Mouse (Mus musculus) gastrocnemius, postnatal 36 days (tissue): ENCODE results near the gene Trappc6a. TPM values are rescaled to one million over a fixed set of nuclear protein-coding genes. Genes with fewer than 3 reads are reported as not detected.

Experiments used
- DNase-seq, 2 experiments: peaks; one replicate each; pipeline ENCODE4 v3.0.0; 2022
- intact Hi-C: fragments of 180-260 bp; cut with DNase I; formaldehyde crosslinking; loops from one replicate; pipeline ENCODE4 v1.15.1; 2025
- long read RNA-seq, 2 experiments: library from polyadenylated mRNA; stranded (forward); transcript quantifications; one replicate each; pipeline ENCODE4 v2.0.0; 2021
- total RNA-seq, 2 experiments: library from RNA; stranded (reverse); gene quantifications; 2 replicates each; pipeline ENCODE4 v1.2.3; 2021

Trappc6a gene
- 1 to 10 TPM; 6.4 to 8.8 TPM for total RNA-seq
- long read RNA-seq, experiment 1, transcript Trappc6a-201 (6 exons, 785 nt): major isoform, 8 of 12 reads
- long read RNA-seq, experiment 1, partial matches to known transcripts: 1 of 12 reads
- long read RNA-seq, experiment 1, other reads (novel, unspliced or antisense): 1 of 12 reads
- long read RNA-seq, experiment 2, transcript Trappc6a-201 (6 exons, 785 nt): major isoform, 11 of 14 reads
- long read RNA-seq, experiment 2, partial matches to known transcripts: 0 of 14 reads
- long read RNA-seq, experiment 2, other reads (novel, unspliced or antisense): 3 of 14 reads

- intact Hi-C loops: loop anchor here (5.0 kb wide), 1 partner anchor 64 kb away; no protein-coding TSS in a partner anchor
- DNase-seq: peak; percentile 88 to 90
These were observed at the start of gene Trappc6a, which contains the start of gene Bloc1s3 for GRCm38 (mm10) chr7:19508150-19508923. Gene Trappc6a (plus strand): TSS chr7:19508395. Gene Bloc1s3 (minus strand): TSS chr7:19508367.

GRCm38 (mm10) chr7:19458591-19459111 lies 49.5 kb upstream of the Trappc6a start, which contains the start of gene Mark4:
Gene Mark4 (minus strand): TSS chr7:19458821.
- intact Hi-C loops: no loop called here

GRCm38 (mm10) chr7:19459144-19459870 lies 48.9 kb upstream of the Trappc6a start:
- intact Hi-C loops: no loop called here

More at GRCm38 (mm10) chr7:19458591-19459111, 49.5 kb upstream of the Trappc6a start, which contains the start of gene Mark4:
- DNase-seq: peak; percentile 64 to 71

GRCm38 (mm10) chr7:19460500-19460899 lies 47.7 kb upstream of the Trappc6a start:
- DNase-seq: no peak
- intact Hi-C loops: no loop called here

More at GRCm38 (mm10) chr7:19459144-19459870, 48.9 kb upstream of the Trappc6a start:
- DNase-seq: no peak

- intact Hi-C loops: no loop called here
- peak; percentile 69 to 70 for DNase-seq
These were observed 46.7 kb upstream of the Trappc6a start for GRCm38 (mm10) chr7:19461488-19461887.

GRCm38 (mm10) chr7:19462443-19462842 lies 45.8 kb upstream of the Trappc6a start:
- DNase-seq: no peak
- intact Hi-C loops: no loop called here

DNA sequence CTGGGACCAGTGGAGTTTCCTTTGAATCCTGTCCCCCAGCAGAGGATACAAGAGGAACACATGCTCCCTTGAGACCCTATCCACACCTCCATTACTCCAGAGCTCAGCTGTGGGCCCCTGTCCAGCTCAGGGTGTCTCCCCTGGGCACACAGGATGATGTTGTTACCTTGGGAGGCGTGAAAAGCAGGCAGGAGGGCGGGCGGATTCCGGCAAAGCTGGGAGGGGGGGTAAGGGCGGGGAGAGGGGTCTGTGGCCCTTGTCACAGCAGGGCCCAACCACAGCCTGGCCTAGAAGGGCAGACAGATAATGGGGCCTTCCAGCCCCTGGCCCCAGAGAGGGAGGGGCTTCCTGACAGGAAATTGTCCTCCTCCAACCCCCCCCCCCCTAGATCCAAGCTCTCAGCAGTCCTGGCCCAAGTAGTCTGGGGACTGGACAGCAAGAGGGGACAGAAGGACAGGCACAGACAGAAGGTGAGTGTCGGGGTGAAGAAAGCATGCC lies 45.3 kb upstream of the Trappc6a start, which contains the start of gene Exoc3l2:
Gene Exoc3l2 (plus strand): TSS at position 448 of the 498 bp plus-strand sequence.
- intact Hi-C loops: no loop called here
- no peak for DNase-seq

DNA sequence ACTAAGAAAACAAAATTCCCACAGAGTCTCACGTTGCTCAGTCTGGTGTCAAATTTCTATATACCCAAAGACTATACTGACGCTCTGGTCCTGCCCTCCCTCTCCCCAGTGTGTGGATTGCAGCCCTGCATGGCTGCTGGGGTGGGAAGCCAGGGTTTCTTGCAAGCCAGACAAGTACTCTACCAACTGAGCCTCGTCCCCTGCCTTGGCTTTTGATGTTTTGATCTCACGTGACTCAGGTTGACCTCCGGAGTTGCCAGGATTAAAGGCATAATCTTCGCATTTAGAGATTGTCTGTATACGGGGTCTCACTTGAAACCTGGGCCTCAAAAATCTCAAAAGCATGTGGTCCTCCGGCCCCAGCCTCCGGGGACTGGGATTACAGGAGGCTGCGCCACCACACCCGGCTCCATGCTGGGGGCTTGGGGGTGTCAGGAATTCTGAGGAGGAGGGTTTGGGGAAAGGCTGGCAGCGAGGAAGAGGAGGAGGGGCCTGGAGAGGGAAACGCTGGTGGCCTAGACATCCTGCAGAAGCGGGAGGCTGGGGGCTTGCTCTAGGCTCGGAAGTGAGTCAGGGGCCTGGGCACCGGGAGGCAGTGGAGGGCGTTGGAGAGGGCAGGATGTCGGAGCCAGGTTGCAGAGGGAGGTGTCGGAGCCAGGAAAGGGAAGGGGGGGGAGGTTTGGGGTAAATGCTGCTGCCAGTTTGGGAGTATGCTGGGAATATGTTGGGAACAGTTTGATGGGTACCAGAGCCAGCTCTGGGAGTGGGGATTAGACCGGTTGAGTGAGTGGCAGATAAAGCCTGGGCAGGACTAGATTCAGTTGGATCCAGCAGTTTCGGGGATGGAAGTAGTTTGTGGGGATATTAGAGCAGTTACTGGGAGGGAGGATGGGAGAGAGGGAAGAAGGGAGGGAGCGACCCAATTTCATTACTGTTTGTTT lies 43.6 kb upstream of the Trappc6a start:
- DNase-seq: no peak
- intact Hi-C loops: no loop called here

- intact Hi-C loops: no loop called here
- no peak for DNase-seq
These were observed 41.5 kb upstream of the Trappc6a start for GRCm38 (mm10) chr7:19466602-19467145.

GRCm38 (mm10) chr7:19467638-19468037 lies 40.6 kb upstream of the Trappc6a start:
- intact Hi-C loops: no loop called here
- DNase-seq: no peak

GRCm38 (mm10) chr7:19468279-19468678 lies 39.9 kb upstream of the Trappc6a start:
- intact Hi-C loops: no loop called here
- DNase-seq: no peak

GRCm38 (mm10) chr7:19469404-19469803 lies 38.8 kb upstream of the Trappc6a start:
- intact Hi-C loops: no loop called here
- no peak for DNase-seq

DNA sequence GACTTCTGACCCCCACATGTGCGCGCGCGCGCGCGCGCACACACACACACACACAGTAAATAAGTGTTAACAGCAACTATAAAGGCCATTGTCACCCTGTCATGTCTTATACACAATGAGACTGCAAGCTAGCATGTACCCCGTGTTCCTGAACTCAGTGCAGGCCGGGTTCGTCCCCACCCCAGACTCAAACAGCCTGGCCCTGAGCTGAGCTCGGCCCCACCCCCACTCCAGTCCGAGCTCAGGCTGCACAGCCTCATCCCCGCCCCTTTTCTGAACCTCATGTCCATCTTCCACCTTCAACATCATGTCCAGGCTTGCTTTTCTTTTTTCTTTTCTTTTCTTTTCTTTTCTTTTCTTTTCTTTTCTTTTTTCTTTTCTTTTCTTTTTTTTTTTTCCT lies 37.9 kb upstream of the Trappc6a start:
- no peak for DNase-seq
- intact Hi-C loops: no loop called here

DNA sequence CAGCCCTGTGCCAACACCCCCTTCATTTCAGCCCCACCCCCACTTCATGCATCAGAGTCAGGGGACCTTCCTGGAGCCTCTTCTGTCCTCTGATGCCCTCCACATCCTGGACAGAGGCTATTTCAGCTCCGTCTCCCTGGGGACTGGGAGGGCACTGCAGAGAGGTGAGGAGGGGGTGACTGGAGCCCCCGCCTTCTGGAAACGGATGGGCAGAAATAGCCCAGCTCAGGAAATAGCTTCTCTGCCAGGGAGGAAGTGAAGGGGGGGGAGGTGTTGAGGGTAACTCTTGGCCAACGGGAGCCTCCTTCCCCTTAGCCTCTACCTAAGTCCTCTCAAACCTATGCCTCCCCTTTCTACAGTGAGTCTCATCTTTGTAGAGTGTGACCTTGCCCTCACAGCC lies 35.8 kb upstream of the Trappc6a start:
- no peak for DNase-seq
- intact Hi-C loops: no loop called here

- intact Hi-C loops: no loop called here
These were observed 34.2 kb upstream of the Trappc6a start for GRCm38 (mm10) chr7:19473875-19474443.

DNA sequence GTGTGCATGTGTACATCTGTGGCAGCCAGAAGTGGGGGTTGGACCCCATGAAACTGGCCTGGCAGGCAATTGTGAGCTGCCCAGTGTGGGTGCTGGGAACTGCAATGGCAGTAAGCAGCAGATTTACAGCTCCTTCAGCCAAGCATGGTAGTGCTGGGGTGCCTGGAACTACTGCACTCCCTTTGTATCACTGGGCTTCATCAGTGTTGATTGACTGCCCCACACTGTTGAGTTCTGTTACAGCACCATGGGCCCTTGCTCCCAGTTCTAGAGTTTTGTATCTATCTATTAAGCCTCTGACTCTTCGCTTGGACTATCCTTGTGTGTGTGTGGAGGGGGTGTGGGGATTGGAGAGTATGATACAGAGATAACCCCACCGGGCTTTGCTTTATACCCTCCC lies 31.1 kb upstream of the Trappc6a start:
- no peak for DNase-seq
- intact Hi-C loops: no loop called here

More at GRCm38 (mm10) chr7:19473875-19474443, 34.2 kb upstream of the Trappc6a start:
- peak; percentile 66 to 67 for DNase-seq

- no peak for DNase-seq
- intact Hi-C loops: no loop called here
These were observed 30.4 kb upstream of the Trappc6a start for GRCm38 (mm10) chr7:19477624-19478384.

DNA sequence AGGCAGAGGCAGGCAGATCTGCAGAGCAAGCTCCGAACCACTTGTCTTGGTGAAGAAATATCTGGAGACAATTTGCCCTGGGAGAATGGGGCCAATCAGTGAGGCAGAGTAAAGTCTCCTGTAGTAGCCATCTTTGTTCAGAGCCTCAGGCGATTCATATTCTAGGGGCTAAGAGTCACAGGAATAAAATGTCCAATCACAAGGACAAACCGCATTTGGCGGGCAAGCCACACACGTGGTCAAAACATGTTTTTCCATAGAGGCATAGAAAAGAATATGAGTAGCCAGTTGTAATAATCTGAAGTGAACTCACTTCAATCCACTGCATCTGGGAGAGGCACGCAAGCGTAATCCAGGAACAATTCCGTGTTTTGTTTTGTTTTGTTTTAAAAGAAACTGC lies 24.9 kb upstream of the Trappc6a start:
- DNase-seq: no peak
- intact Hi-C loops: no loop called here
